Mouse (Mus musculus) midbrain, embryonic 13.5 days (tissue): Measurements from ENCODE around the gene Hkdc1. TPM values are rescaled to one million over a fixed set of nuclear protein-coding genes. Genes with fewer than 3 reads are reported as not detected.

Source experiments
- ATAC-seq: fragments of 200-750 bp; cut with Nextera tagmentation; 2 replicates; pipeline ENCODE4 v1.8.0; 2017; ENCODE audit warnings: mild to moderate bottlenecking, moderate TSS enrichment, moderate library complexity
- H3K27ac ChIP-seq: fragments of 300-500 bp; sonication (generic); 2 replicates; pipeline ENCODE4 v1.5.1; 2015; ENCODE audit warnings: inconsistent platforms, mild to moderate bottlenecking, moderate library complexity
- H3K27me3 ChIP-seq: fragments of 300-500 bp; sonication (generic); 2 replicates; pipeline ENCODE4 v1.6.1; 2015; ENCODE audit warnings: mild to moderate bottlenecking, inconsistent platforms
- H3K36me3 ChIP-seq: fragments of 300-500 bp; sonication (generic); 2 replicates; pipeline ENCODE4 v1.6.1; 2015; ENCODE audit warnings: mild to moderate bottlenecking, inconsistent platforms
- H3K4me1 ChIP-seq: fragments of 300-500 bp; sonication (generic); replicated peaks from 2 replicates; pipeline ENCODE4 v1.6.1; 2015; ENCODE audit warnings: inconsistent platforms
- H3K4me2 ChIP-seq: fragments of 300-500 bp; sonication (generic); replicated peaks from 2 replicates; pipeline ENCODE4 v1.6.1; 2015; ENCODE audit warnings: moderate library complexity, mild to moderate bottlenecking, inconsistent platforms
- H3K4me3 ChIP-seq: fragments of 300-500 bp; sonication (generic); replicated peaks from 2 replicates; pipeline ENCODE4 v1.5.1; 2015; ENCODE audit warnings: mild to moderate bottlenecking, inconsistent platforms
- H3K9ac ChIP-seq: fragments of 300-500 bp; sonication (generic); replicated peaks from 2 replicates; pipeline ENCODE4 v1.6.1; 2015; ENCODE audit warnings: mild to moderate bottlenecking, inconsistent platforms
- H3K9me3 ChIP-seq: fragments of 300-500 bp; sonication (generic); 2 replicates; pipeline ENCODE4 v1.6.1; 2016; ENCODE audit warnings: mild to moderate bottlenecking, inconsistent platforms
- WGBS: fragments of 180-500 bp; shearing (Covaris S2); methylation state at CpG from one replicate; pipeline ENCODE4 v1.1.7; 2015; 5-methylcytosine and 5-hydroxymethylcytosine counted together
- polyA plus RNA-seq: library from polyadenylated mRNA; unstranded; fragments of >200 nt; fragmentation: Nextera tagmentation; extraction: Ambion mirVana; gene quantifications from 2 replicates; pipeline ENCODE4 v1.2.1, GENCODE M21; 2015

Gene Hkdc1
- polyA plus RNA-seq, 1 experiment from 2014 or later, result 0.13 TPM

- no peak overlapping the region for H3K4me3 ChIP-seq
Observed at GRCm38 (mm10) chr10:62356105-62356730, 66.1 kb downstream of the Hkdc1 start.

GRCm38 (mm10) chr10:62345147-62345546 is 77.1 kb downstream of the Hkdc1 start:
- no peaks in the 10 kb centered on the region for H3K9me3 ChIP-seq
- H3K4me2 ChIP-seq, result no peak overlapping the region
- no peaks in the 10 kb centered on the region for H3K36me3 ChIP-seq
- no peaks in the 10 kb centered on the region for H3K27me3 ChIP-seq
- 74% methylated on average over 5 of the region's 5 CpGs for WGBS
- H3K4me3 ChIP-seq, result no peak overlapping the region
- no peak overlapping the region for H3K9ac ChIP-seq
- no peak overlapping the region for H3K27ac ChIP-seq
- ATAC-seq, result no peak
- H3K4me1 ChIP-seq, result peaks cover 10% of the 10 kb centered on the region

More at GRCm38 (mm10) chr10:62356105-62356730, 66.1 kb downstream of the Hkdc1 start:
- Histone ChIP-seq H3K36me3 (no peaks in the 10 kb centered on the region), H3K4me2 (no peak overlapping the region), H3K4me1 (no peaks in the 10 kb centered on the region), H3K27me3 (no peaks in the 10 kb centered on the region), H3K9me3 (no peaks in the 10 kb centered on the region), H3K27ac (no peak overlapping the region), H3K9ac (no peak overlapping the region)
- 85% methylated on average over 17 of the region's 17 CpGs for WGBS
- no peak for ATAC-seq

GRCm38 (mm10) chr10:62344004-62344752 is 78.1 kb downstream of the Hkdc1 start:
- Histone ChIP-seq H3K27ac (no peak overlapping the region), H3K9ac (no peak overlapping the region), H3K4me2 (no peak overlapping the region), H3K36me3 (no peaks in the 10 kb centered on the region), H3K4me1 (peaks cover 14% of the 10 kb centered on the region), H3K4me3 (no peak overlapping the region), H3K9me3 (no peaks in the 10 kb centered on the region), H3K27me3 (no peaks in the 10 kb centered on the region)
- WGBS, result 82% methylated on average over 9 of the region's 9 CpGs
- ATAC-seq, result no peak

- WGBS, result 87% methylated on average over 6 of the region's 6 CpGs
- Histone ChIP-seq H3K27ac (no peak overlapping the region), H3K27me3 (no peaks in the 10 kb centered on the region), H3K9me3 (no peaks in the 10 kb centered on the region), H3K9ac (no peak overlapping the region), H3K4me2 (no peak overlapping the region), H3K4me3 (no peak overlapping the region), H3K36me3 (no peaks in the 10 kb centered on the region), H3K4me1 (peaks cover 28% of the 10 kb centered on the region)
- no peak for ATAC-seq
Observed at GRCm38 (mm10) chr10:62342512-62342911, 79.8 kb downstream of the Hkdc1 start.

- H3K4me1 ChIP-seq, result peaks cover 30% of the 10 kb centered on the region
- no peak overlapping the region for H3K27ac ChIP-seq
- H3K27me3 ChIP-seq, result no peaks in the 10 kb centered on the region
- WGBS, result 88% methylated on average over 4 of the region's 4 CpGs
- H3K36me3 ChIP-seq, result no peaks in the 10 kb centered on the region
- H3K4me3 ChIP-seq, result no peak overlapping the region
- no peak for ATAC-seq
- H3K4me2 ChIP-seq, result no peak overlapping the region
- H3K9me3 ChIP-seq, result no peaks in the 10 kb centered on the region
- H3K9ac ChIP-seq, result no peak overlapping the region
Observed at GRCm38 (mm10) chr10:62341956-62342355, 80.3 kb downstream of the Hkdc1 start.

GRCm38 (mm10) chr10:62340991-62341390 is 81.3 kb downstream of the Hkdc1 start:
- ATAC-seq, result no peak
- Histone ChIP-seq H3K4me2 (peak overlapping the region; percentile 71), H3K4me1 (peaks cover 40% of the 10 kb centered on the region), H3K27me3 (no peaks in the 10 kb centered on the region), H3K9ac (peak overlapping the region; percentile 79), H3K27ac (peak overlapping the region; percentile 82; the same call in 1 of the 2 replicates), H3K9me3 (no peaks in the 10 kb centered on the region), H3K4me3 (peak overlapping the region; percentile 74), H3K36me3 (no peaks in the 10 kb centered on the region)
- WGBS, result 18% methylated on average over 3 of the region's 3 CpGs

- Histone ChIP-seq H3K4me2 (peak overlapping the region; percentile 71), H3K4me1 (peaks cover 42% of the 10 kb centered on the region), H3K27me3 (peaks cover 5% of the 10 kb centered on the region; the same call in 1 of the 2 replicates), H3K27ac (peak overlapping the region; percentile 82), H3K9ac (peak overlapping the region; percentile 79), H3K4me3 (peak overlapping the region; percentile 74), H3K36me3 (no peaks in the 10 kb centered on the region), H3K9me3 (no peaks in the 10 kb centered on the region)
- ATAC-seq, result peak; percentile 98
- under 1% methylated on average over 38 of the region's 38 CpGs for WGBS
Observed at GRCm38 (mm10) chr10:62340095-62340731, 82.1 kb downstream of the Hkdc1 start.

GRCm38 (mm10) chr10:62339211-62340094 is 82.8 kb downstream of the Hkdc1 start:
- peaks cover 50% of the 10 kb centered on the region for H3K4me1 ChIP-seq
- peaks cover 6% of the 10 kb centered on the region; the same call in 1 of the 2 replicates for H3K27me3 ChIP-seq
- H3K27ac ChIP-seq, result peak overlapping the region; percentile 82
- peak overlapping the region; percentile 74 for H3K4me3 ChIP-seq
- H3K9ac ChIP-seq, result peak overlapping the region; percentile 79
- no peaks in the 10 kb centered on the region for H3K36me3 ChIP-seq
- H3K9me3 ChIP-seq, result no peaks in the 10 kb centered on the region
- ATAC-seq, result peak; percentile 78
- H3K4me2 ChIP-seq, result peak overlapping the region; percentile 71
- 3% methylated on average over 45 of the region's 45 CpGs for WGBS

GRCm38 (mm10) chr10:62338626-62339025 is 83.7 kb downstream of the Hkdc1 start:
- peaks cover 6% of the 10 kb centered on the region; the same call in 1 of the 2 replicates for H3K27me3 ChIP-seq
- ATAC-seq, result no peak
- H3K4me3 ChIP-seq, result peak overlapping the region; percentile 74
- H3K27ac ChIP-seq, result no peak overlapping the region
- H3K36me3 ChIP-seq, result no peaks in the 10 kb centered on the region
- peak overlapping the region; percentile 79 for H3K9ac ChIP-seq
- WGBS, result 28% methylated on average over 5 of the region's 5 CpGs
- H3K4me2 ChIP-seq, result peak overlapping the region; percentile 71
- H3K4me1 ChIP-seq, result peaks cover 50% of the 10 kb centered on the region
- no peaks in the 10 kb centered on the region for H3K9me3 ChIP-seq

GRCm38 (mm10) chr10:62338176-62338575 is 84.1 kb downstream of the Hkdc1 start:
- Histone ChIP-seq H3K27ac (no peak overlapping the region), H3K9me3 (no peaks in the 10 kb centered on the region), H3K9ac (peak overlapping the region; percentile 79; the same call in 1 of the 2 replicates), H3K4me3 (peak overlapping the region; percentile 74), H3K4me1 (peaks cover 50% of the 10 kb centered on the region), H3K36me3 (no peaks in the 10 kb centered on the region), H3K4me2 (peak overlapping the region; percentile 71), H3K27me3 (peaks cover 6% of the 10 kb centered on the region; the same call in 1 of the 2 replicates)
- no peak for ATAC-seq
- 30% methylated on average over 9 of the region's 9 CpGs for WGBS
